Mouse (Mus musculus) megakaryocyte progenitor cell, adult 5-6 weeks (primary cell): ENCODE measurements around the gene Cebpb. TPM values are rescaled to one million over a fixed set of nuclear protein-coding genes. Genes with fewer than 3 reads are reported as not detected.

ENCODE experiments used
- ATAC-seq: replicated peaks from 2 replicates; pipeline ENCODE4 v1.8.0; 2016; ENCODE audit warnings: mild to moderate bottlenecking, moderate TSS enrichment, inconsistent platforms; ENCODE audit not compliant: poor library complexity
- total RNA-seq, 2 experiments: library from RNA; stranded (forward) in 1 of 2; stranded (reverse) in 1 of 2; fragments of 157-497, 149-512 nt in 1 of 2; fragments of 200-1000 nt in 1 of 2; gene quantifications; 2 replicates each; pipeline versions ENCODE4 v1.2.3 to v1.2.4; 2015 to 2017

Gene Cebpb
- total RNA-seq, 2 experiments from 2014 or later = 16.3 to 19.6 TPM

DNA sequence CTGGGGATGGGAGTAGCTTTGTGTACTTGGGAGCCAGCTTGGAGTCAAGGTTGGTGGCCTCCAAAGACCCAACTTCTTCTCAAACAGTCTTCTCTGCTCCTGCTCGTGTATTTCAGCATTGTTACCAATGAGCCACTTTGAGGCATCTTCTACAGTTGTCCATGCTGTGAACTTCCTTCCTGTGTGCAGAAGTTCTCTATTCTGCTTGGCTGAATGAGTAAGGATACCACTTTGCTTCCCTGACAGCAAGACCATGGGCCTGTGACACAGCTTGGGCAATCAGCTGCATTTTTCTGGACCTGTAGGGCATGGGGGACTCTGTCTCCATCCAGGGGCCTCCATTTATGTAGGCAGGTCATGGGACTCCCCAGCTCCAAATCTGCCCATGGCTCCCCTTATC, 28.5 kb downstream of the Cebpb start:
- ATAC-seq = peak; percentile 49

DNA sequence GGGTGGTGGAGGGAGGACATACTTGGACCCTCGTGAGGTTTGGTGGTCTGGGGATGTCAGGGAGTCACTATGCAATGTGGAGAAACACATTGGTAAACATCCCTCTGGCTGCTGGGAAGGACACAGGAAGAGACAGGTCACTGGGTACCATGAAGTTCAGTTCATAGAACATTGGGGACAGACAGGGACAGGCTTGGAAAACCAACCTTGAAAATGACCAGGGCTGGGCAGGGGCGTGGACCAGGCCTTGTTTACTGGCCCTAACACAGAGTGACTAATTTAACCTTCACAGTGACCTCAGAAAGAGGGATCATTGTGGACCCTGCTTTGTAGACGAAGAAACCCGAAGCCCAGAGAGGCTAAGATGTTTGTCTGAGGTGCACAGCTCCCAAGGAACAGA, 30.8 kb downstream of the Cebpb start:
- ATAC-seq = no peak

DNA sequence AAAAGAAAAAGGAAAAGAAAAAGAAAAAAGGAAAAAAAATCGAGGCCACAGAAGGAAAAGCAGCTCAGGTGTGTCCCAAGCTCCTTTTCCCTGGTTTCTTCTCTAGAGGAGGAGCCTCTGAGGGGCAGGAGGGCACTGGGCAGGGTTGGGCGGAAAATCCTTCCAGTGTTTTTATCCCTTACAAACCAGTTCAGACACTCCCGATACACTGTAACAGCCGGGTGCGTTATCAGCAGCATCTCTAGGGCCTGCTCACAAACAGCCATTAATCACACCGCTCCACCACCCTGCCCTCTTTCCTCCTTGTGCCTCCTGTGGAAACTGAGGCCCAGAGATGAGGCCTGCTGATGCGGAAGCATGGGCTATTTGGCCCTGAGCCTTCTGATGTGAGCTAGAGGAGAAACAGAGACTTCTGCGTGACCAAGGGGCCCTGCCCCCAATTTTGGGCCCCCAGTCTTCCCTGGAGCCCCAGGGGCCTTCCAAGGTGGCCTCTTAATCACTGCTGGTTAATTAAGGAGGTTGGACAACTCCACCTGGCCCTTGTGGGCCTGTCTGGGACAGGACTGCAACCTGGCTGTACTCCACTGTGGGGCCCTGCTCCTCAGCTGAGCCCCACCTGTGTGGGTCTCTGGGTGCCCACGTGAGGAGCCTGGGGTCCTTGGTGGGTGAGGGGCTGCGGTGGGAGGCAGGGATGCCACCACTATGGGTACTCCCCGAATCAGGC, 32.6 kb downstream of the Cebpb start:
- no peak for ATAC-seq

DNA sequence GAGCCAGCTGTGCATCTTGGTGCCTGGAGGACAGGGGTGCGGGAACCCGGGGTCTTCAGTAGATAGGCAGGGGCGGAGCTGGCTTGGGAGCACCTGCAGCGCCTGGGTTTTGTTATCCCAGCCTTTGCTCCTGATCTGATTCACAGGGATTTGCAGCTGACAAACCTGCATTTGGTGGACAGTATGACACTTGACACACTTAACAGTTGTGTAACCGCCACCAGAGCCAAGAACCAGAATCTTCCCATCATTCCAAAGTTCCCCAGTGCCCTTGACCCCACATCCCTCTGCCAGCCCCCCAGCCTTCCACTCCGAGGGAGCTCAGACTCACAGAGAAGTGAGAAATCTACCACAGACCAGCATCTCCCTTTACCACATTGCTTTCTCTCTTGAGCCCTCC, 33.8 kb downstream of the Cebpb start:
- ATAC-seq = no peak

DNA sequence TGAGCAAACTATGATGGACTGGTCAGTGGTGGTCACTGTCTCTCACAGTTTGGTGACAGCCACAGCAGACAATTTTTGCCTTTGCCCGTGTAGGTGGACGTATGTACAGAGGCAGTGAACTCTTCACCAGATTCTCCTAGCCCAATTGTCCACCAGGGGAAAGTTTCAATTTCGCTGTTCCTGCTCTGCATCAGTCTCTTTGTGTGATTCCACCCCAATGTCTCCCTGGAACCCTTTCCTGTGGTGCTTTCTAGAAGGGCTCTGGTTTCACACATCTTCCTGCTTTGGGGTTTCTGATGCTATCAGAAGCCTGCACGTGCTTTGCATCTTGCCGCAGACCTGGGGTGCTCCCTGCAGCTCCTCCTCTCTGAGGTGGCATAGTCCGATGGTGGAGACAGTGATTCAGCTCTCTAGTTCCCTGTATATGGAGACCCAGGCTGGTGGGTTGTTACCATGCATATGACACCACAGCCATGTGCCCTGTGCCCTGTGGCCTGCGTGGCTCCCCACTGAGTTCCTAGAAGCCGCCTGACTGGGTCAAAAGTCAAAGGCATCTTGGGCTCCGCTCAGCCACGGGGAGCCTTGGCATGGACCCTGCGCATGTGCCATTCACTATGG, 35.0 kb downstream of the Cebpb start:
- peak; percentile 74 for ATAC-seq

DNA sequence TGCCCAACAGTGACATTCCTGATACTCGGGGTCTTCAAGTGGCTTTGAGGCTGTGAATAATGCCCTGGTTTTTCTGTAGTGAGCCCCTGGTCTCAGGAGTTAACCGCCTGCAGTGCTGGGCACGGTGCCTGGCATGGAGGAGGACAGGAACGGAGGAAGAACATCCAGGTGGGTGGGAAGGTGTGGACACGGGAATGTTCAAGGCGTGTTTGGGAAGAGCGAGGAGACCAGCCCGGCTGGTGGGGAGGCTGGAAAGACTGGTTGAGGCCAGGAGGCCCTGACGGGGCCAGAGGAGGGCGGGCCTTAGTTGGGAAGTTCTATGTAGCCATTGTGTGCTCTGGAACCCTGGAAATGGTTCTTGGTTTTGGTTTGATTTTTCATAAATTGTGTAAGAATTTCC, 37.2 kb downstream of the Cebpb start:
- no peak for ATAC-seq

DNA sequence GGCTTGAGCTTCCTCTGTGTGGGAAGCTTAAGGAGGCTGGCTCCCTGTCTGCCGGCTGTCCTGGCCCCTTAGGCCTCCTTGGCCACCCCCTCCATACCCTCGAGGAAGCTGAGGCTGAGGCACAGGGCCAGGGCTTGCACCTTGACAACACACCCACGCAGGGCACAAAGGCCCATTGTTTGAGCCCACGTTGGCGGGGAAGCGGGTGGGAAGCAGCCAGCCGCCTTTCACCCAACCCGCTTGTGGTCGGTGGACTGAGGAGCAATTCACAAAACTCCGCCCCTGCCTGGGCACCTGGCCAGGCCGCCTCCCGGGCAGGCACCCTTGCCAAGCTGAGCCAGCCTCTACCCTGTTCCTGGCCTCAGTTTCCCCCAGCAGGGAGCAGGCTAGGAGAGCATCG, 38.4 kb downstream of the Cebpb start:
- ATAC-seq = peak; percentile 52

DNA sequence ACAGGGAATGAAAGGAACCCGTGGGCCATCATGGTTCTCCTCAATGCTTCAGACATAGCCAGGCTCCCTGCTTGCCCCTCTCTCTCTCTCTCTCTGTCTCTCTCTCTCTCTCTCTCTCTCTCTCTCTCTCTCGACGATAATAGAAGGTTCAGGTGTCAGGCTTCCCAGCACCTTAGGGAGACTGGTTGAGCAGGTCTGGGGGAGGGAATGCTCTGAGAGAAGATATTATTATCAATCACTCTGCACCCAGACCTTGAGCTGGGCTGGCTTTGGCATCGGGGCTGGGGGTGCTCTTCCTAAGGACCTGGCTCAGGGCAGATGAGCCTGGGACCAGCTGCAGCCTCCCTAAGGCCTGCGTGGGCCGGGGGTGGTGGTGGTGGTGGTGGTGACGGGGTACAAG, 41.3 kb downstream of the Cebpb start:
- ATAC-seq = no peak

DNA sequence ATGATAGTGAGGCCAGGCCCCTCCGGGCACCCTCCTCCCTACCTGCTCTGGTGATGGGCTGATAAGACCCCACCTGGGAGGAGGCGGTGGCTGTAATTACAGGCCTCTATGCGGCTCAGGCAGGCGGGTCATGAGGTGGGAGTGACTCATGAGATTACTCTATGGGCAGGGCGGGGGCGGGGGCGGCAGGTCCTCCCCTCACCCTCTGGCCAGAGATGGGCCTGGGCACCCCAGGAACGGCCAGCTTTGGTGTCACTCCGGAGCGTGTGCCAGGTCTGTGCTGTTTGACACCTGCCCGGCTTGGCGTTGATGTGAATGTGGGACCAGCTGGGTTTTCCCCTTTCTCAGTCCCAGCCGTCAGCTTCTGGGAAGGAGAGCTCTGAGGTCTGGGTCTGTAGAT, 42.4 kb downstream of the Cebpb start:
- ATAC-seq = no peak

DNA sequence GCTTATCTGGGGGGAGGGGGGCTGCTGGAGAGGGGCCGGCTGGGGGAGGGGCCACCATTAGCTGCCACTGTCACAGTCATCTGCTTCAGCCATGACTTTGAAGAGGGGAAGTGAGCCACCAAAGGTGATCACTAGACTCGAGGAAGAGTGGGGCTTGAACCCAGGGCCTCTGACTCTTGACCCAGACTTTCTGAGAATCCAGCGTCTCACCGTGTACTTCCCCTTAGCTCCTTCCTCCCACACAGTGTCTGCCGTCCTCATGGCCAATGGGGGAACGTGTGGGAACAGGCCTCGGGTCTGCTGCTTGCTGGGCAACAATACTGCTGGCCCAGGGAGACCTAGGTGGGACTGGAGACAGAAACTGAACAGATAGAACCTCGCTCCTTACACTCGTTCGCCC, 46.1 kb downstream of the Cebpb start:
- 0 out of 2 replicates have a peak, but pooled peaks have one; percentile 12 for ATAC-seq

DNA sequence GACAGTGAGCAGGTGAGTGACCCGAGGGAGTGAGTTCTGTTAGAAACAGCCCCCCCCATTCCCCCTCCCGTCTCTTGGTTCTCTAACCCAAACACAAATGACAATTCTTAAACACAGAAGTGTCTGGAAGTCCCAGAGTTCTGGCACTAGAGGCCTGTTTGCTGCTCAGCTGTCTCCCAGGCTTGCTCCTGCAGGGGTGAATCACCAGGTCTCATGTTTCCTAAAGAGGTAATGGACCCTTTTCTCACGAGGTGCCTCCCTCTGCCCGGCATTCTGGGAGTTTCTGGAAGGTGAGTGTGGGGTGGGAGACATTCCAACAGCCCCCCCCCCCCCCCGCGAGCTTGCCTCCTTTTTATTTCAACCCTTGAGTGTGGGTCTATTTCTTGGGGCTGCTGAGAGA, 50.3 kb downstream of the Cebpb start:
- no peak for ATAC-seq

Other genes starting within 250 kb of the Cebpb start
- gene Rnf114, start 196.3 kb upstream of the Cebpb start, total RNA-seq (2015) = 31.5 and 39.0 TPM in 2 replicates
- 18.7 and 18.9 TPM in 2 replicates for gene Rnf114, start 196.3 kb upstream of the Cebpb start, total RNA-seq (2017)
- 10.5 and 11.8 TPM in 2 replicates for gene Spata2, start 196.0 kb upstream of the Cebpb start, total RNA-seq (2015)
- 7.4 and 7.7 TPM in 2 replicates for gene Spata2, start 196.0 kb upstream of the Cebpb start, total RNA-seq (2017)
- gene Snai1, start 150.7 kb upstream of the Cebpb start, total RNA-seq (2015) = not detected in 2 replicates
- 0.33 and 0.44 TPM in 2 replicates for gene Snai1, start 150.7 kb upstream of the Cebpb start, total RNA-seq (2017)
- 102 and 116 TPM in 2 replicates for gene Ube2v1, start 56.8 kb upstream of the Cebpb start, total RNA-seq (2015)
- gene Ube2v1, start 56.8 kb upstream of the Cebpb start, total RNA-seq (2017) = 51.7 and 56.5 TPM in 2 replicates
- 3.7 TPM in 1 of 2 replicates, not detected in the other for gene Gm20431, start 27.4 kb upstream of the Cebpb start, total RNA-seq (2015)
- not detected in 2 replicates for gene Gm20431, start 27.4 kb upstream of the Cebpb start, total RNA-seq (2017)
- gene Tmem189, start 907 bp downstream of the Cebpb start, total RNA-seq (2015) = 15.5 and 18.0 TPM in 2 replicates
- gene Tmem189, start 907 bp downstream of the Cebpb start, total RNA-seq (2017) = 18.4 and 20.0 TPM in 2 replicates
- 13.8 and 15.8 TPM in 2 replicates for gene Ptpn1, start 243.1 kb downstream of the Cebpb start, total RNA-seq (2015)
- gene Ptpn1, start 243.1 kb downstream of the Cebpb start, total RNA-seq (2017) = 58.4 and 65.8 TPM in 2 replicates